Mouse (Mus musculus): ENCODE measurements around the gene Hspa12a. TPM values are rescaled to one million over a fixed set of nuclear protein-coding genes. Genes with fewer than 3 reads are reported as not detected.

The Hspa12a gene
- polyA plus RNA-seq, 1 experiment from 2014 or later, result 18.7 TPM

GRCm38 (mm10) chr19:58832988-58833387 is 110.5 kb downstream of the Hspa12a start:
- no peak overlapping the region for H3K4me2 ChIP-seq
- no peaks in the 10 kb centered on the region for H3K9me3 ChIP-seq (replicated peaks)
- ATAC-seq, result no peak
- H3K4me1 ChIP-seq, result peaks cover 17% of the 10 kb centered on the region
- no peak overlapping the region for H3K9ac ChIP-seq
- WGBS, result 82% methylated on average over 2 of the region's 2 CpGs
- H3K4me3 ChIP-seq, result no peak overlapping the region
- H3K27ac ChIP-seq, result no peak overlapping the region
- no peaks in the 10 kb centered on the region for H3K27me3 ChIP-seq
- no peaks in the 10 kb centered on the region for H3K36me3 ChIP-seq (ENCODE audit: poor library complexity, severe bottlenecking)

- H3K27me3 ChIP-seq, result no peaks in the 10 kb centered on the region
- H3K4me1 ChIP-seq, result peaks cover 17% of the 10 kb centered on the region
- H3K4me2 ChIP-seq, result no peak overlapping the region
- H3K9ac ChIP-seq, result no peak overlapping the region
- WGBS, result 66% methylated on average over 9 of the region's 9 CpGs
- ATAC-seq, result peak; percentile 67
- peak overlapping the region; percentile 73 for H3K27ac ChIP-seq
- H3K9me3 ChIP-seq (replicated peaks), result no peaks in the 10 kb centered on the region
- H3K36me3 ChIP-seq (ENCODE audit: poor library complexity, severe bottlenecking), result no peaks in the 10 kb centered on the region
- no peak overlapping the region for H3K4me3 ChIP-seq
Observed at GRCm38 (mm10) chr19:58831280-58831922, 112.1 kb downstream of the Hspa12a start.

GRCm38 (mm10) chr19:58830182-58830581 is 113.3 kb downstream of the Hspa12a start:
- ATAC-seq, result peak; percentile 50; the same call in 1 of the 2 replicates
- Histone ChIP-seq H3K4me2 (no peak overlapping the region), H3K4me1 (peaks cover 17% of the 10 kb centered on the region), H3K9ac (no peak overlapping the region), H3K9me3 (replicated peaks) (no peaks in the 10 kb centered on the region), H3K4me3 (no peak overlapping the region), H3K27ac (peak overlapping the region; percentile 82), H3K27me3 (no peaks in the 10 kb centered on the region), H3K36me3 (ENCODE audit: poor library complexity, severe bottlenecking) (0 out of 2 replicates have a peak, but pooled peaks cover under 1% of the 10 kb centered on the region)
- WGBS, result 82% methylated on average over 7 of the region's 7 CpGs

GRCm38 (mm10) chr19:58829575-58829974 is 113.9 kb downstream of the Hspa12a start:
- H3K9ac ChIP-seq, result no peak overlapping the region
- H3K27me3 ChIP-seq, result no peaks in the 10 kb centered on the region
- H3K27ac ChIP-seq, result peak overlapping the region; percentile 82
- H3K4me2 ChIP-seq, result no peak overlapping the region
- ATAC-seq, result peak; percentile 66; the same call in 1 of the 2 replicates
- peaks cover 17% of the 10 kb centered on the region for H3K4me1 ChIP-seq
- WGBS, result 69% methylated on average over 5 of the region's 5 CpGs
- no peaks in the 10 kb centered on the region for H3K9me3 ChIP-seq (replicated peaks)
- no peak overlapping the region for H3K4me3 ChIP-seq
- H3K36me3 ChIP-seq (ENCODE audit: poor library complexity, severe bottlenecking), result peaks cover 6% of the 10 kb centered on the region; the same call in 1 of the 2 replicates

GRCm38 (mm10) chr19:58827656-58828055 is 115.8 kb downstream of the Hspa12a start:
- H3K9ac ChIP-seq, result no peak overlapping the region
- H3K9me3 ChIP-seq (replicated peaks), result no peaks in the 10 kb centered on the region
- H3K4me3 ChIP-seq, result no peak overlapping the region
- H3K27ac ChIP-seq, result no peak overlapping the region
- no peak overlapping the region for H3K4me2 ChIP-seq
- no peak for ATAC-seq
- whole genome bisulfite sequencing, result 59% methylated on average over 7 of the region's 7 CpGs
- peaks cover 6% of the 10 kb centered on the region; the same call in 1 of the 2 replicates for H3K36me3 ChIP-seq (ENCODE audit: poor library complexity, severe bottlenecking)
- H3K27me3 ChIP-seq, result no peaks in the 10 kb centered on the region
- peaks cover 17% of the 10 kb centered on the region for H3K4me1 ChIP-seq

- no peak for ATAC-seq
- Histone ChIP-seq H3K4me2 (no peak overlapping the region), H3K36me3 (ENCODE audit: poor library complexity, severe bottlenecking) (peaks cover 14% of the 10 kb centered on the region; the same call in 1 of the 2 replicates), H3K4me3 (no peak overlapping the region), H3K27me3 (no peaks in the 10 kb centered on the region), H3K9ac (no peak overlapping the region), H3K4me1 (peaks cover 2% of the 10 kb centered on the region), H3K9me3 (replicated peaks) (no peaks in the 10 kb centered on the region), H3K27ac (no peak overlapping the region)
- WGBS, result 67% methylated on average over 1 of the region's 1 CpGs
Observed at GRCm38 (mm10) chr19:58824316-58824715, 119.1 kb downstream of the Hspa12a start.

- 82% methylated on average over 3 of the region's 3 CpGs for WGBS
- no peaks in the 10 kb centered on the region for H3K4me1 ChIP-seq
- ATAC-seq, result no peak
- no peak overlapping the region for H3K9ac ChIP-seq
- no peaks in the 10 kb centered on the region for H3K9me3 ChIP-seq (replicated peaks)
- no peak overlapping the region for H3K4me2 ChIP-seq
- H3K27ac ChIP-seq, result no peak overlapping the region
- no peaks in the 10 kb centered on the region for H3K27me3 ChIP-seq
- no peak overlapping the region for H3K4me3 ChIP-seq
- H3K36me3 ChIP-seq (ENCODE audit: poor library complexity, severe bottlenecking), result peaks cover 14% of the 10 kb centered on the region; the same call in 1 of the 2 replicates
Observed at GRCm38 (mm10) chr19:58823301-58823700, 120.2 kb downstream of the Hspa12a start.

GRCm38 (mm10) chr19:58822454-58823200 is 120.8 kb downstream of the Hspa12a start:
- Histone ChIP-seq H3K36me3 (ENCODE audit: poor library complexity, severe bottlenecking) (peaks cover 14% of the 10 kb centered on the region; the same call in 1 of the 2 replicates), H3K4me2 (no peak overlapping the region), H3K4me1 (no peaks in the 10 kb centered on the region), H3K27me3 (no peaks in the 10 kb centered on the region), H3K9ac (no peak overlapping the region), H3K27ac (no peak overlapping the region), H3K9me3 (replicated peaks) (no peaks in the 10 kb centered on the region), H3K4me3 (no peak overlapping the region)
- no peak; the same call in 1 of the 2 replicates for ATAC-seq
- WGBS, result 87% methylated on average over 20 of the region's 20 CpGs

GRCm38 (mm10) chr19:58818571-58819415 is 124.7 kb downstream of the Hspa12a start:
- Histone ChIP-seq H3K4me2 (no peak overlapping the region), H3K27me3 (no peaks in the 10 kb centered on the region), H3K9me3 (replicated peaks) (no peaks in the 10 kb centered on the region), H3K9ac (no peak overlapping the region), H3K27ac (no peak overlapping the region), H3K4me3 (no peak overlapping the region), H3K36me3 (ENCODE audit: poor library complexity, severe bottlenecking) (peaks cover 8% of the 10 kb centered on the region; the same call in 1 of the 2 replicates), H3K4me1 (no peaks in the 10 kb centered on the region)
- 89% methylated on average over 14 of the region's 14 CpGs for WGBS
- no peak for ATAC-seq

GRCm38 (mm10) chr19:58817398-58817797 is 126.1 kb downstream of the Hspa12a start:
- WGBS, result 92% methylated on average over 11 of the region's 11 CpGs
- no peak overlapping the region for H3K9ac ChIP-seq
- ATAC-seq, result no peak
- H3K4me1 ChIP-seq, result no peaks in the 10 kb centered on the region
- H3K4me2 ChIP-seq, result no peak overlapping the region
- H3K27ac ChIP-seq, result no peak overlapping the region
- H3K9me3 ChIP-seq (replicated peaks), result no peaks in the 10 kb centered on the region
- peaks cover 8% of the 10 kb centered on the region; the same call in 1 of the 2 replicates for H3K36me3 ChIP-seq (ENCODE audit: poor library complexity, severe bottlenecking)
- no peaks in the 10 kb centered on the region for H3K27me3 ChIP-seq
- no peak overlapping the region for H3K4me3 ChIP-seq

- no peak overlapping the region for H3K9ac ChIP-seq
- ATAC-seq, result no peak
- WGBS, result 85% methylated on average over 17 of the region's 17 CpGs
- no peak overlapping the region for H3K4me3 ChIP-seq
- no peak overlapping the region for H3K4me2 ChIP-seq
- no peak overlapping the region for H3K27ac ChIP-seq
- H3K27me3 ChIP-seq, result no peaks in the 10 kb centered on the region
- peaks cover 8% of the 10 kb centered on the region; the same call in 1 of the 2 replicates for H3K36me3 ChIP-seq (ENCODE audit: poor library complexity, severe bottlenecking)
- no peaks in the 10 kb centered on the region for H3K9me3 ChIP-seq (replicated peaks)
- H3K4me1 ChIP-seq, result no peaks in the 10 kb centered on the region
Observed at GRCm38 (mm10) chr19:58816453-58817041, 126.9 kb downstream of the Hspa12a start.
